Mouse (Mus musculus): ENCODE data around the gene Actr1a. TPM values are rescaled to one million over a fixed set of nuclear protein-coding genes. Genes with fewer than 3 reads are reported as not detected.
A peak's percentile ranks its signal among the peaks of the same experiment; 100 is the strongest.

The Actr1a gene
- total and polyA plus RNA-seq, 3 experiments: 73.3 to 90.5 (median 82.1) TPM

- 59% methylated on average over 3 of the region's 3 CpGs for WGBS
- intact Hi-C loops (cut with DNase I): loop anchor here (5.0 kb wide), 2 partner anchors 104 to 174 kb away; partner anchors contain the start of genes Arl3, Sfxn2 and Trim8
- Histone ChIP-seq H3K4me3 (no peak overlapping the region), H3K36me3 (ENCODE audit: control insufficient read depth, insufficient read depth, low read length) (peaks cover 5% of the 10 kb centered on the region), H3K4me1 (ENCODE audit: control insufficient read depth, insufficient read depth, low read length) (peaks cover 10% of the 10 kb centered on the region), H3K9ac (ENCODE audit: low read depth, low read length) (no peak overlapping the region), H3K27me3 (ENCODE audit: control insufficient read depth, insufficient read depth, low read length) (no peaks in the 10 kb centered on the region), H3K79me2 (replicated peaks; ENCODE audit: control insufficient read depth, insufficient read depth, low read length) (peaks cover 3% of the 10 kb centered on the region), H3K27ac (no peak overlapping the region)
- TF ChIP-seq POLR2A (IDR thresholded peaks at IDR 0.05; ENCODE audit: insufficient read depth, low read depth, low read length) (no peak), CTCF (IDR thresholded peaks at IDR 0.05) (no peak), EP300 (IDR thresholded peaks at IDR 0.05; ENCODE audit: insufficient read depth, low read depth, low read length) (no peak)
- DNase-seq: no peak
Measured at GRCm38 (mm10) chr19:46398401-46398800, 2.9 kb upstream of the Actr1a start.

GRCm38 (mm10) chr19:46397436-46398001, 2.0 kb upstream of the Actr1a start:
- no peak for TF ChIP-seq EP300 (IDR thresholded peaks at IDR 0.05; ENCODE audit: insufficient read depth, low read depth, low read length)
- Histone ChIP-seq H3K79me2 (replicated peaks; ENCODE audit: control insufficient read depth, insufficient read depth, low read length) (peaks cover 3% of the 10 kb centered on the region), H3K4me3 (peak overlapping the region; percentile 99), H3K4me1 (ENCODE audit: control insufficient read depth, insufficient read depth, low read length) (peaks cover 11% of the 10 kb centered on the region), H3K27me3 (ENCODE audit: control insufficient read depth, insufficient read depth, low read length) (no peaks in the 10 kb centered on the region), H3K9ac (ENCODE audit: low read depth, low read length) (peak overlapping the region; percentile 90), H3K27ac (peak overlapping the region; percentile 88; the same call in 1 of the 2 replicates), H3K36me3 (ENCODE audit: control insufficient read depth, insufficient read depth, low read length) (peaks cover 5% of the 10 kb centered on the region)
- intact Hi-C loops (cut with DNase I): loop anchor here (2.0 to 5.0 kb wide), 3 partner anchors 59 to 175 kb away; partner anchors contain the start of genes Arl3, Cuedc2, Sfxn2 and Trim8
- WGBS: 6% methylated on average over 19 of the region's 19 CpGs
- no peak for DNase-seq

GRCm38 (mm10) chr19:46396686-46397435, 1.3 kb upstream of the Actr1a start, which contains the start of gene Sufu:
Gene Sufu, plus strand, starts transcription at chr19:46396896.
- peaks cover 5% of the 10 kb centered on the region for H3K36me3 ChIP-seq (ENCODE audit: control insufficient read depth, insufficient read depth, low read length)
- WGBS: under 1% methylated on average over 57 of the region's 57 CpGs
- H3K27ac ChIP-seq: peak within 1 kb of the TSS; percentile 91
- intact Hi-C loops (cut with DNase I): loop anchor here (1.0 to 5.0 kb wide), 4 partner anchors 47 to 175 kb away; partner anchors contain the start of genes Arl3, Cuedc2, Sfxn2 and Trim8
- no peaks in the 10 kb centered on the region for H3K27me3 ChIP-seq (ENCODE audit: control insufficient read depth, insufficient read depth, low read length)
- TF ChIP-seq CTCF (IDR thresholded peaks at IDR 0.05) (peak; percentile 92), EP300 (IDR thresholded peaks at IDR 0.05; ENCODE audit: insufficient read depth, low read depth, low read length) (peak; percentile 85), POLR2A (IDR thresholded peaks at IDR 0.05; ENCODE audit: insufficient read depth, low read depth, low read length) (peak; percentile 80)
- peak within 1 kb of the TSS; percentile 90 for H3K9ac ChIP-seq (ENCODE audit: low read depth, low read length)
- peaks cover 13% of the 10 kb centered on the region for H3K4me1 ChIP-seq (ENCODE audit: control insufficient read depth, insufficient read depth, low read length)
- peaks cover 3% of the 10 kb centered on the region for H3K79me2 ChIP-seq (replicated peaks; ENCODE audit: control insufficient read depth, insufficient read depth, low read length)
- DNase-seq: peak; percentile 97 to 98
- peak within 1 kb of the TSS; percentile 100 for H3K4me3 ChIP-seq

- Histone ChIP-seq H3K4me1 (ENCODE audit: control insufficient read depth, insufficient read depth, low read length) (peaks cover 13% of the 10 kb centered on the region), H3K36me3 (ENCODE audit: control insufficient read depth, insufficient read depth, low read length) (peaks cover 5% of the 10 kb centered on the region), H3K27ac (peak overlapping the region; percentile 91; the same call in 1 of the 2 replicates), H3K4me3 (peak overlapping the region; percentile 100), H3K27me3 (ENCODE audit: control insufficient read depth, insufficient read depth, low read length) (no peaks in the 10 kb centered on the region), H3K79me2 (replicated peaks; ENCODE audit: control insufficient read depth, insufficient read depth, low read length) (peaks cover 3% of the 10 kb centered on the region), H3K9ac (ENCODE audit: low read depth, low read length) (no peak overlapping the region)
- DNase-seq: no peak
- WGBS: 14% methylated on average over 8 of the region's 8 CpGs
- intact Hi-C loops (cut with DNase I): loop anchor here (1.0 to 5.0 kb wide), 4 partner anchors 48 to 176 kb away; partner anchors contain the start of genes Arl3, Cuedc2, Sfxn2 and Trim8
- no peak for TF ChIP-seq EP300 (IDR thresholded peaks at IDR 0.05; ENCODE audit: insufficient read depth, low read depth, low read length)
- TF ChIP-seq CTCF (IDR thresholded peaks at IDR 0.05): no peak
- no peak for TF ChIP-seq POLR2A (IDR thresholded peaks at IDR 0.05; ENCODE audit: insufficient read depth, low read depth, low read length)
Measured at GRCm38 (mm10) chr19:46396109-46396508, 561 bp upstream of the Actr1a start.

- no peak for TF ChIP-seq CTCF (IDR thresholded peaks at IDR 0.05)
- no peak for TF ChIP-seq POLR2A (IDR thresholded peaks at IDR 0.05; ENCODE audit: insufficient read depth, low read depth, low read length)
- no peak for TF ChIP-seq EP300 (IDR thresholded peaks at IDR 0.05; ENCODE audit: insufficient read depth, low read depth, low read length)
- intact Hi-C loops (cut with DNase I): loop anchor here (5.0 kb wide), 2 partner anchors 108 to 178 kb away; partner anchors contain the start of genes Arl3, Sfxn2 and Trim8
- Histone ChIP-seq H3K4me1 (ENCODE audit: control insufficient read depth, insufficient read depth, low read length) (peaks cover 14% of the 10 kb centered on the region), H3K27ac (peak overlapping the region; percentile 21; the same call in 1 of the 2 replicates), H3K4me3 (peak overlapping the region; percentile 100), H3K27me3 (ENCODE audit: control insufficient read depth, insufficient read depth, low read length) (no peaks in the 10 kb centered on the region), H3K9ac (ENCODE audit: low read depth, low read length) (peak overlapping the region; percentile 20; the same call in 1 of the 2 replicates), H3K79me2 (replicated peaks; ENCODE audit: control insufficient read depth, insufficient read depth, low read length) (peaks cover 5% of the 10 kb centered on the region), H3K36me3 (ENCODE audit: control insufficient read depth, insufficient read depth, low read length) (peaks cover 8% of the 10 kb centered on the region)
- 1% methylated on average over 10 of the region's 10 CpGs for WGBS
- DNase-seq: no peak
Measured at GRCm38 (mm10) chr19:46394712-46395108, 838 bp downstream of the Actr1a start.

All from heart, adult 2 months (tissue).